Mouse (Mus musculus): ENCODE results near the gene Pde10a.

The Pde10a gene

DNA sequence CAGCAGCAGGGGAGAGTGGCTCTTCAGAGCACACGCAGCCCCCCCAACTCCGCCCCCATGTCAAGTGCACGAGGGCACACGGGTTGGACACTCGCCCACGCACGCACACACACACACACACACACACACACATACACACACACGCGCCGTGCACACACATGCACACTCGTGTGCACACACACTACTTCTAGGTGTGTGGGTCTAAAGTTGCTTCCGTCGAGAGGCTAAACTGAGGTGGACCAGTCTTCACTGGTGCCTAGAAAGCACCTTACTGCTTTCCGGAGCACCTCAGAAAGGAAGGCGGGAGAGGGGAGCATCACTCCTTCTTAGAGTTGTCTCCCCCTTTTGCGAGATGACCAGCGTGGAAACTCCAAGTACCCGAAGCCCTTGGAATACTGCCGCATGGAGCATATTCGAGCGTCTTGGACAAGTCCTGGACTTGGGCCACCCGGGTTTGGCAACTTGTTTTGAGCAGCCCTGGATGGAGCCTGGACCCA lies at the start of gene Pde10a:
Gene Pde10a (plus strand): TSS at position 148 of the 497 bp plus-strand sequence.
- DNase-seq = peak; percentile 31 to 37

DNA sequence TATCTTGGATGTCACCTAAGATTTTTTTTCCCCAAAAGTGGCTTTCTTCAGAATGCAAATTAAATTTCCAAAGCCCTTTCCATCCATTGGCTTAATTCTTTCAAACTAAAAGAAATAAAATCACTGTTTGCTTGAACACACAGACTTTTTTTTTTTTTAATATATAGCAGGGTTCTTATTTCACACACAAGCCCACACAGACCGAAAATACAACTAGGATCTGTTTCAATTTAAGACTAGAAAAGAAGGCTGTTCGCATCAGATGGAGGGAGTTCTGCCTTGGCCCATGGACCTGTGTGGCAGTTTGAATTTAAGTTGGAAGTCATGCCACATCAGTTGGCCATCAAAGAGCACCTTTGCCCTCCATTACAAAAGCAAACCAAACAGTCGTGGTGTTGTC lies 46.6 kb upstream of the Pde10a start:
- DNase-seq = no peak

DNA sequence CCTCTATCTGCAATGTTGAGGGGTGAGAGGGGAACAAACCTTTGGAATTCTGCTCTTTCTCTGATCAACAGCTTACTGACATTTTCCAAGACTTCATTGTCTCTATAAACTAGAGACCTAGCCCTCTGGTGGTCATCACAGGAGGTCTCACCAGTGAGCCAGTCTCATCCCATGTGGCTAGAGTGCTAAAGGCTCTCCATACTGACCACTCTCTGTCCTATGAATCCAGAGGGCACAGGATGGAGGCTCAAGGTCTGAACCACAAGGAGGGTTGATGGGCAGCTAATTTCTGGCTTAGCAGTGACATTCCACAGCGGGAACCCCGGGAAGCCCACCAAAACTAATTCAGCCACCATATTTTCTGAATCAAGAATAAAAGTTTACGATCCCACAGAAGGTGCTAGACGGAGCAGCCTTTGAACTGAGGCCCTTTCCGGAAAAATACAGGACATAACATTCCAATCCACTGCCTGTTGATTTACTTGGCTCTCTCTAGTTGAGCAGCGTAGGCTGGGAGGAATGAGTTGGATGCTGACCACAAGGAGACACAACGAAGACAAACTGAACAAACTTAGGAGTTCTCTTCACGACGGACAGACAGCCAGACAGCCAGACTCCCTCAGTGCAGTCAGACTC lies 45.6 kb upstream of the Pde10a start:
- no peak for DNase-seq

DNA sequence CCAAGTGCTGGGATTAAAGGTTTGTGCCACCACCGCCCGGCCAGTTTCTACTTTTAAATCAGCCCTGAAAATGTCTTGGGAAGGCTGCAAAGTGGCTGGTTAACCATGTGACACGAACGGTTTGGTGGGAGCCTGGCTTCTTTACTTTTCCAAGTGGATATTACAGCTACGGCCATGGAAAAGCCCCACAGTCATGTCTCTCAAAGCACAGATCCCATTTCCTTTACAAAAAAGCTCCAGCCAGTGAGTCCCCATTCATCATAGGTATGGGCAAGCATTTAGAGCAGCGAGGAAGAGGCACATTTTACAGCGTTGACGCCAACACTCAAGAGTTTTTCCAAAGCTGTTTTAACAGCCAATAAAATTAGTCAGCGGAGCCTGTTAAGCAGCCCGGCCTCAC lies 43.4 kb upstream of the Pde10a start:
- no peak for DNase-seq

DNA sequence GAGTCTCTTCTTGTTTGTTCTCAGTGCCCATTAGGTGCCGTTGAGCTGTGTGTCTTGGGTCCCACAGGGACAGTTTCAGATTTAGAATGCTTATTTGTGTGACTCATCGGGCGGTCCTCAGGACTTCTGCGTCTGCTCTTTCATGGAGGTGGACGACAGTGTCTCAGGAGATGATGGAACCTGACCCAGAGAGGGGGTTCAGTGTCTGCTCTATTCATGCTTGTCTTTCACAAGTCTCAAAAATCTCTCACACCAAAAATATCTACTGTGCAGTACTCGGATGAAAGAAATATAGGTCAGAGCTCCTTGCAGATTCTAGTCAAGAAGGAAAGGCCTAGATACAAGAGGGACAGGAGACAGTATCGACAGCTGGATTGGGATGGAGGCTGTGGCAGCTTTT lies 42.3 kb upstream of the Pde10a start:
- no peak for DNase-seq

DNA sequence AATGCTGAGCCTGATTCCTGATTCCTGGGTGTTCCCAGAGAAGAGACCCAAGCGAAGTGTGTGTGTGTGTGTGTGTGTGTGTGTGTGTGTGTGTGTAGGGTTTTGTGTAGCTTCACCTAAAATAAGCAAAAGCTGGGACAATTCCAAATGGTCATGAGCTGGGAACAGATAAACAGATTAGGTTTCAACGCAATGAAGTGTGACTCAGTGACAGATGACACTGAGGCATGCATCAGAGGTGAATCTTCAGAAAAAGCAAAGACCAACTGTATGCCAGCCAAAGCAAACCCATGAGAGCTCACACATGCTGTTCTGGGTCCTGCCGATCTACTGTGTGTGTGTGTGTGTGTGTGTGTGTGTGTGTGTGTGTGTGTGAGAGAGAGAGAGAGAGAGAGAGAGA lies 40.9 kb upstream of the Pde10a start:
- DNase-seq = no peak

DNA sequence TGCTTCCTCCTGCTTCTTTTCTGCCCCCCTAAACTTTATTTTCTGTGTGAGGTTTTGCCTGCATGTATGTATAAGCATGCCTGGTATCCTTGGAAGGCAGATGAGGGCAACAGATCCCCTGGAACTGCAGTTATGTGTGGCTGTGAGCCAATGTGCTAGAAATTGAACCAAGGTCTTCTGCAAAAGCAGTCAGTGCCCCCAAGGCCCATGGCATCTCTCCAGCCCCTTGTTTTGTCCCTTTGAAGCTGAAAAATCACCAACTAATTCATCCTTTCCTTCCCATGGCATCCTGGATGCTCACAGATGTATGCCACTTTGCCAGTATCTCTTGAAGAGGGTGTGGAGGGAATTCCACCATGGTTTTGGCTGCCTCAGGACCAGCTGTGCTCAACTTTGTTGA lies 40.0 kb upstream of the Pde10a start:
- DNase-seq = no peak

DNA sequence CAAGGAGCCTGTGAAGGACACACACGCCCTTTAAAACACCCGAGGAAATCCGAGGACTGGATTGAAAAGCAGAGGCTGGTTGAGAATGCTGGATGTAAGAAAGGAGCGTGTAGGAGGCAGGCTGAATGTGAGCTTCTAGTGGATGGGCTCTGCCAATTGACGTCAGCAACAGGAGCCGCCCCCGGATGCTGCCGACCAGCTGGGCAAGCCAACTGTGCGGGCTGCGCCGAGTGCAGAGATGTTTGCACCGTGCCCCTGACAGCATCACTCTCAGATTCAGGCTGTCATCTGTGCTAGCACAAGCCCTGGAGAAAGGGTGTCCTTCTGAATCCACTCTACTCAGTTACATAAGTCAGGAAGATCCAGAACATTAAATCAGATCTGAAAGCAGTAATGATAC lies 37.3 kb upstream of the Pde10a start:
- DNase-seq = peak; percentile 76 to 83

DNA sequence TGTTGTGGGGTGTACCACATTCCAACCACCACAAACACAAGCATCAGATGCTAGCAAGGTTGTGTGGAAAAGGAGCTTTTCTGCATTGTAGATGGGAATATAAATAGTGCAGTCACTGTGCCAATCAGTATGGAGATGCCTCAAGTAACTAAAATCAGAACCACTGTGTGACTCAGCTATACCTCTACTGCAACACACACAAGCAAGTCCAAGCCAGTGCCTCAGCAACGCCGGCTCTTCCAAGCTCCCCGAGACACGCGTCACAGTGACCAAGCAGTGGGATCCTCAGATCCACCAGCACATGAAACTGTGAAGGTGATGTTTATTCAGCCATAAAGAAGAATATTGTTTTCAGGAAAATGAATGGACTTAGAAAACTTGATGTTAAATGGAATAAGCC lies 34.2 kb upstream of the Pde10a start:
- no peak for DNase-seq

DNA sequence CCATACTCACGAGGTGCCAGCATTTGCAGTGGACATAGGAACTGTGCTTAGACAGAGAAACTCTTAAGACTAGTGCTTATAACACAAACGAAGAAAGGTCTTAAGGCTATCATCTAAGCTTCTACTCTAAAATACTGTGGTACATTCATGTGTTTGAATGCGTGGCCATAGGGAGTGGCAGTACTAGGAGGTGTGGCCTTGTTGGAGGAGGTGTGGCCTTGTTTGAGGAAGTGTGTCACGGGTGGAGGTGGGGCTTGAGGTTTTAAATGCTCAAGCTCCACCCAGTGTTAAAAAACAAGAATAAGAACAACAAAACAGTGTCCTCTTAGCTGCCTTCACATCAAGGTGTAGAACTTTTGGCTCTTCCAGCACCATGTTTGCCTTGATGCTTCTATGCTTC lies 31.7 kb upstream of the Pde10a start:
- no peak for DNase-seq

DNA sequence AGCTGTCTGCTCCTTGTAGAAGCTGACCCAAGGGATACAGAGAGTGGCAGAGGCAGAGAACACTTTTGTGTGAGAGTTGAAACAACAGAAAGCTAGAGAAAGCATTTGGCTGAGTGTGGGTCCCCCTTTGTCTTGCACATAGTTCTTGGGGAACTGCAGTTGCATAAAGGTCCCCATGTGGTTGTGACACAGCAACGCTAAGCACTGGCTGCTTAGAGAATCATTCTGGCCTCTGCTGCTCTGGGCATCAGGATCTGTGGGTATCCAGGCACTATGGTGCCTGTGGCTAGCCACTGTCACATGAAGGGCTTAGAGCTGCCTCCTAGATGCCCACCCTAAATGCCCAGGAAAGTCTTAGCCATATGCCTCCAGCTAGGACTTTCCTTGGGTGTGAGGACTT lies 27.0 kb upstream of the Pde10a start:
- no peak for DNase-seq

DNA sequence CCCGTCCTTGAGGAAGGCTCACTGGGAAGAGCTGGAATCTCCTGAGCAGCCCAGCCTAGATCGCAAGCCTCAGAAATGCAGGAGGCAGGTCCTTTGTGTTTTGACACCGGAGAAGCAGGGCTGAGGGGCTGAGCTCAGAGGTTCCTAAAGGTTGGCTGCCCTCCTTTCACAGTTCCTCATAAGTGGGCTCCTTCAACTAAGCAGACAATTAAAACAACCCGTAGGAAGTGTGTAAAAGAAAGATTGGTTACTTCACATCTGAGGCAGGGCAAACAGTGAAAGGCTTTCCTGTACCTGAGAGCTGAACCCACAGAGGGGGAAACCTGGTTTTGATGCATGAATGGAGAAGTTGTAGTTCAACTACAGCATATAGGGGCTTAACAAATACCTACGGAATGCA lies 26.5 kb upstream of the Pde10a start:
- no peak for DNase-seq

DNA sequence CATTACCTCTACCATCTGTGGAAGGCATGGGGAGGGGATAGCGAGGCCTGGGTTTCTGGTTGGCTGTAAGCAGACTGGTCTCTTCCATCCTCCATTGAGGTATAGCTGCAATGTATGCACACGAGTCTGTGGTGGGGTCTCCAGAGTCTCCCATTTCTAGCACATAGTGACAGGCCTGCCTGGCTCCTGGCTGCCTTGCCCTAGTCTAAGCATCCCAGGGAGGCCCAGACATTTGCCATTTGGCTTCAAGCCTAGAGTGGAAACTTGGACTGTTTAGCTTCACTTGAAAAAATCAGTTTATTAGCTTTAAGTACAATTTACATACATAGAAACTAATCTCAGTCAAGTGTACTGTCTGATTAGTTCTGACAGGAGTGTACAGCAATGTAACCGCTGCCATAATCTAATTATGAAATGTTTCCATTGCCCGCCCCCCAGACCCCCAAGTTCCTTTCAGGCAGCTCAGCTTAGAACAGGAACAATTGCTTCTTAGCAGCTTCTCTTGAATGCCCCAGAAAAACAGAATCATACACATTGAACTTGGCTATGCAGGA lies 25.5 kb upstream of the Pde10a start:
- no peak for DNase-seq

DNA sequence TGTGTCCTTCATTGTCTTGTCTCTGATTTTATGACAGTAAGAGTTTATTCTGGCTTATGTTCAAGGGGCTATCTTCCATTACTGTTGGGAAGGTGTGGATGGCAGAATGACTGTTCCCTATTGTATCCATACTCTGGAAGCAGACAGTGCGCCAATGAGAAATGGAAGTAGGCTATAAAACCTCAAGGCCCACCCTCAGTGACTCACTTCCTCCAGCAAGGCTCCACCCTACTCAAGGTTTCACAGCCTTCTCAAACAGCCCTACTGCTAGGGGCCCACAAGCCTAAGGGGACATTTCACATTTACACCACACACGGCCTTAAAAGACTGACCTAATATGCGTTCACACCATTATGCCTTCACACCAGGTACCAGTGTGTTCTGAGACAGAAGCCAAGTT lies 20.8 kb upstream of the Pde10a start:
- no peak for DNase-seq

DNA sequence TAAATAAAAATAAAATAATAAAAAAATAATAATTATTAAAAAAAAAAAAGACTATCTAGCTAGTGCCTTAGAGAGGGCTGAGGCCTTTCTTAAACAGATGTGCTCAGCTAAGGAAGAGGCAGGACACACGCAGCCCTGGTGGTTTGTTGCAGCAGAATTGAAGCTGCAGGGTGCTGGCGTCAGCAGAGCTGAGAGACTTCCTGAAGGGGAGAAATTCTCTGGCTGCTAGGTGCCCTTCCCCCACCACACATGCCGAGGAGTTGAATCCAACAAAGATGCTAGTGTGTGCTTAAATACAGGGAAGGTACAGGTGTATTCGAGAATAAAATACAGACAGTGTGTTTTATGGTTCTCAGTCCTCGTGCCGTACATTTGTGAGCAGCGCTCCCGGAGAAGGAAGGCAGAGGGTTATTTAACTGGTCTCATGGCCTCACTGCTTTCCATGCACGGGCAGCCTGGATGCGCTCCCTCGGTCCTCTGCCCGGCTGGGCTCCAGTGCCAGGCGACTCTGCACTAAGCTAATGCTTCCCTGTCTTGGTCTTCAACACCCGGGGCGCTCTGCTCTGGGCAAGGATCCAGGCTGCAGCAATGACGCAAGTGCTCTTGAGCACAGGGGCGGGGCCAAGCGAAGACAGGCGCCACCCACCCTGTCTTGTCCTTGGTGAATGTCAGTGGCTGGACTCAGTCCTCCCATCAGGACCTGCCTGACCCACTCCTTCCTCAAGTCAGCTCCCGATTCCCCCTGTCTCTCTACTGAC lies 19.3 kb upstream of the Pde10a start:
- peak; percentile 83 to 90 for DNase-seq

DNA sequence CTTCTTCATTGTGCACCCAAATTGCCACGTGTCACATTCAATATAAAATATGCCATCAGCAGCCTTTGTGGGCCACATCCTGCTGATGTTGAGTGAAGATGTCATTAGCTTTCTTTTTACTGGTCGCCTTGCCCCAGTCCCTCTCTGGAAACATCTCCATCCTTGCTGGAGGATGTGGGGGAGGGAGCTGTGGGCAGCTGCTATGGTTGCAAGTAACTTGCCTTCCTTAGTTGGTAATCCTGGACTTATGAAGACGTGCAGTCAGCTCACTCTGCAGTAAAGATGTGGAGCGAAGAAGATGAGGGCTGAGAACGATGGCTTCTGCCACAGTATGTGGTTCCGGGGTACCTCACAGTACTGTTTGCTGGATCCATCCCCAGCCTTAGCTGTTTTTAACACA lies 18.4 kb upstream of the Pde10a start:
- peak in 1 of 2 experiments; percentile 8 for DNase-seq

DNA sequence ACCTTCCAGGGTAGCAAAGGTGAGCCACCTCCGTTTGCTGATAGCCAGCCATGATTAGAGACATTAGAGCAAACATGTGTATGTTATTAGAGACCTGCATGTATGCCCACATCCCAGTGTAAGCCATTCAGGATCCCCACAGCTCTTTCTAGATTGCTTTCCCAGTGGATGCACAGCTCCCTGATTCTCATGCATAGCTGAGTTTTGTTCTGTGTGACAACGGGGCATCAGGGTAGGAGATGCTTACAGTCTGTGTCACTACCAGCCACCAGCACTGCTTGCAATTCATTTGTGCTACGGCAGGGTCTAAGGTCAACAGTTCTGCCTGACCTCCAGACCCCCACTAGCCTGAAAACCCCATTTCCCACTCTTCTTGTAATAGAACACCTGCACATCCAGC lies 17.5 kb upstream of the Pde10a start:
- peak in 1 of 2 experiments; percentile 7 for DNase-seq

DNA sequence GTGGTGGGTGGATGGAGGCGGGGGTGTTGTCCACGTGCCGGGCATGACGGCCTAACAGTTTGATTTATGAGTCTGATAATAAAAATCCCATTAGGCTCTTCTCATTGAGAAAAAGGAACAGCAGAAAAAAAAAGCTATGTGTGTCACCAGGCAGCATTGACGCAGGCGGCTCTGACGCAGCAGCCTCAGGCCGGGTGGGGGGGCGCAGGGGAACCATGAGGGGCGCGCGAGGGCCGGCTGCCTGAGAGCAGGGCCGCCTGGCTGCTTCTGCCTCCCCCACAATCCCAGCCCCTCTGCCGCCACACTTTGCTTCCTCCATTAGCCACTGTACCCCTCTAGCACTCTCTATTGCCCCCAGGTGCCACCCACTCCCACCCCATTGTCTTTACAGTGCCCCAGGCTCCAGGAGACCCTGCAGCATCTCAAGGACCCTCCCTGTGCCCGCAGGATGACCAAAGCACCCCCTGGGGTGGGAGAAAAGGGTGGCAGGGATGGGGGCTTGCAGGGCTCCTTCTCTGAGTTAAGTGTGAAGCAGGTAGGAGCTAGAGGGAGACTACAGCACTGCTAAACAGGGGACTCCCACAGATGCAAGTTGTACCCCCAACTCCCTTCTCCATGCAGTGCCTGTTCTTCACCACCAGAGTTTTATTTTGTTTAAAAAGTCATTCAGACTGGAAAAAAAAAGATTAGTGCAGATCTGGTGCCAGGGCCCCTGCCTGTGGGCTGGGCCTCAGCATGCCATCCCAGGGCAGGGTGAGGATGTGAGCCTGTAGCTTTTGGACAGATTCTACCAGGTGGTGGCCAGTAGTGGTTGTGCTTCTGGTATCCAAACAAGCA lies 16.6 kb upstream of the Pde10a start:
- DNase-seq = peak; percentile 92 to 94

DNA sequence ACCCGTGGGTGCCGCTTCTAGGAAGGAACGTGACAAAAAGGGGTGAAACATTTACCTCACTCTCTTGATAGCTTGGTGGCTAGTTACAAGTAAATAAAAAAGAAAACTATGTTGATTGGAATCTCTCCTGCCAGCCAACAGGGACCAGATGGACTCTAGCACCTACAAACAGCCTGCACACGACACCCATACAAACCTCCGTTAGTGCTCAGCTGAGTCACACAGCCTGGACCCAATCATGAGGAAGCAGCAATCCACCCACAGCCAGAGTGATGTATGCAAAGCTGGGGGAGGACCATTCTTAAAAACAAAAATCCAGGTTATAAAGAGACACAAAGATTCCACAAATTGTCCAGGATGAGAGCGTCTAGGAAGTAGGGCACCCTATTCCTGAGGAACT lies 9.2 kb upstream of the Pde10a start:
- no peak for DNase-seq

DNA sequence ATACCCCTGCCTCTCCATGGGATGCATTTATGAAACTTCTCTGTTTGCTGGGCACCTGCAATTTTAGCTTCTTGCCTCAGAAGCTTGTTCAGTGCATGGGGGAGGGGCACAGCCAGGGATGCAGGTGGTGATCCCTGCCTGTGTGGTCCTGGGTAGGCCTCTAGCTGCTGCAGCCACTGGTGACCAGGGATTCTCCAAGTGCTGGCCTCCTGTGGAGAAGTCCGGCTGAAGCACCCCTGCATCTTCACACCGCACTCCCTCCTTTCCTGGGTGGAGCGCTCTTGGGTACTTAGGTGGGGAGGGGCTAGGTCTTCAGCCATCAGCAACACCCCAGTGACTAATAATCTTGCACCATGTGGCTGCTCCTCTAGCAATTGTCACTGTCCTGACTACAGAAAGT lies 1.2 kb upstream of the Pde10a start:
- peak in 1 of 2 experiments; percentile 26 for DNase-seq

DNA sequence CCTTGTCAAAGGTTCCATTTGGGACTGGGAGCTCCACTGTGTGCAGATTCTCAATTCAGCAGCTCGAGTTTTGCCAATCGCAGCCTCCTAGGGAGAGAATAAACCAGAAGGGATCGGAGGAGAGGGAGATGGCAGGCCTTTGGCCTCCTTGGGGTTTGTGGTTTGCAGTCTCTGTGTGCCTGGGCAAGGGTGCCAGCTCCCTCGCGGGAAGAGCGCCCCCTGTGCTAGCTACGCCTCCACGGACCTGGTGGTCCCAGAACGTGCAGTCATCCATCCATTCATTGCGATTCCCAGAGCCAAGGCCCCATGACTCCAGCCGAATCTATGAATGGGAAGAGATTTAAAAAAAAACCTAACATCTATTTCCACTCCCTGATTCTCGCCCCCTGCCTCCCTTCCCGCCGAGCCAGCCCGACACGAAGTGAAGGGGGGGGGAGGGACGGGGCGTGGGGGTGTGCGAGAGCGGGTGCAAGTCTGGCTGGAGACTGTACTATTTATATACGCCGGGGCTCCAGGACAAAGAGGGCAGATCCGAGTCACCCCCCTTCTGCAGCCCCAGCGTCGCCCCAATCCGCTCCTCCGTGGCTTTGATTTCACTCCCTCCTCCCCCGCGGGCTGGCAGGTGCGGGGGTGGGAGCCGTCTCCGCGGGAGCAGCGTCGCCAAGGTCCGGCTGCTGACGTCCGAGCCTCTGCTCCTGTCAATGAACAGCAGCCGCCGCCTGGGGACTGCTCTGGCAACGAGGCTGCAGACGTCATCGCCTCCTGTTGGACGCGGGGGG lies 596 bp upstream of the Pde10a start:
- peak; percentile 86 to 92 for DNase-seq

DNA sequence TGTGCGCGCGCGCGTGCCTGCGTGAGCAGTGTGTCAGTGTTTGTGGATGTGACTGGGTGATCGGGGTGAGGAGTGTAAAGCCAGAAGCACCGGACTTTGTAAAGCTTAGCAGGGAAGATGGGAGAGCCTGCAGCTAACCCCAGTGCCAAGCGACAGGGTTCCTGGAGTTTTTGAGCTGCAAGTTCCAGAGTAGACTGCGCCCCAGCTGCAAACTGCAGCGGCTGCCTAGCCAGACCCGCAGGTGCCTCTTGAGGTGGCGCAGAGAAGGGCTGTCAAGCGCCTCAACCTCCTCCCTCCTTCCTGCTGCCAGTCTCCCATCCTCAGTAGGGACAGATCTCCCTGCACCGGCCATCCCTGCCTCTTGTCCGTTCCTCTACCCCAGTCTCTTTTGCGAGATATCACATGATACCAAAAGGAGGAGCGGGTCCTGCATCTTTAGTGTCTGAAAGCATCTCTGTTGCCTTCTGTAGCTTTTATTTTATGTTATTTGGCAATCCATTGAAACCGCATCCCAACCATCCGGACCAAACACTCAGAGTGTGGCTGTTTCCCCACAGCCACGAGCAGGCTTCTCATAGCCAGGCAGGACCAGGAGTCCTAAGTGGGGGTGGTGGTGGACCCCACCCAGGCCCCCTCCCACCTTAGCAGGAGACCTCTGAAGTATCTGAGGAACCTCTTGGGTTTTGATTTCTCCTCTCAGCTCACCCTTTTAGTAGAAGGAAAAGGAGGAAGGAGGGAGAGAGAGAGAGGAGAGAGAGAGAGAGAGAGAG lies 984 bp downstream of the Pde10a start:
- DNase-seq = peak; percentile 33 to 39
